Mouse (Mus musculus) CH12.LX (cell line): Measurements from ENCODE around the gene Ggcx. TPM values are rescaled to one million over a fixed set of nuclear protein-coding genes. Genes with fewer than 3 reads are reported as not detected.

ENCODE experiments used
- DNase-seq: peaks from one replicate; pipeline ENCODE4 v3.0.0-alpha.2; 2013; ENCODE audit errors: extremely low read depth
- H3K27ac ChIP-seq: 2 replicates; pipeline ENCODE4 v1.5.1; 2012; ENCODE audit warnings: low read depth, mild to moderate bottlenecking, control low read depth, moderate library complexity; ENCODE audit not compliant: insufficient read depth
- H3K27me3 ChIP-seq: replicated peaks from 2 replicates; pipeline ENCODE3; 2012; ENCODE audit warnings: inconsistent platforms
- H3K36me3 ChIP-seq, 2 experiments: replicated peaks in 1 of 2; 2 replicates each; pipeline versions ENCODE3 to v1.6.1; 2012; ENCODE audit warnings: inconsistent platforms in 1 of 2, low read length in 1 of 2, mild to moderate bottlenecking in 1 of 2, mixed read lengths in 1 of 2, moderate library complexity in 1 of 2; ENCODE audit not compliant: control insufficient read depth in 1 of 2, insufficient read depth in 1 of 2
- H3K4me1 ChIP-seq, 2 experiments: 2 replicates each; pipeline ENCODE4 v1.6.1; 2012; ENCODE audit warnings: inconsistent platforms in 1 of 2, moderate library complexity in 1 of 2; ENCODE audit not compliant: insufficient read depth in 2 of 2, control insufficient read depth in 1 of 2
- H3K4me2 ChIP-seq: 2 replicates; pipeline ENCODE4 v1.6.1; 2012; ENCODE audit warnings: low read depth, mild to moderate bottlenecking, control low read depth; ENCODE audit not compliant: poor library complexity, insufficient read depth, severe bottlenecking
- H3K4me3 ChIP-seq, 3 experiments: fragments of 150-350 bp in 1 of 3; sonication (generic) in 1 of 3; replicated peaks in 1 of 3; 2 replicates each; pipeline versions ENCODE3 to v1.5.1; 2011 to 2012; ENCODE audit warnings: low read depth in 2 of 3, low read length in 2 of 3, mild to moderate bottlenecking in 2 of 3, moderate library complexity in 2 of 3, control low read depth in 1 of 3, improper control_type of control experiment in 1 of 3, inconsistent platforms in 1 of 3, mixed read lengths in 1 of 3; ENCODE audit not compliant: poor library complexity in 1 of 3
- H3K79me2 ChIP-seq: replicated peaks from 2 replicates; pipeline ENCODE4 v1.6.1; 2012; ENCODE audit warnings: mild to moderate bottlenecking, moderate library complexity; ENCODE audit not compliant: control insufficient read depth, poor library complexity, insufficient read depth, severe bottlenecking; ENCODE audit errors: extremely low read depth
- H3K9ac ChIP-seq: 2 replicates; pipeline ENCODE4 v1.6.1; 2012; ENCODE audit warnings: low read depth, mild to moderate bottlenecking, control low read depth, moderate library complexity; ENCODE audit not compliant: insufficient read depth
- H3K9me3 ChIP-seq: replicated peaks from 2 replicates; pipeline ENCODE3; 2012; ENCODE audit warnings: low read length, inconsistent platforms, mixed read lengths
- CHD1 ChIP-seq: IDR thresholded peaks from 2 replicates; pipeline ENCODE4 v1.6.1; 2012; ENCODE audit warnings: low read depth, low read length, improper control_type of control experiment, inconsistent platforms
- CHD2 ChIP-seq: IDR thresholded peaks from 2 replicates; pipeline ENCODE4 v1.6.1; 2011; ENCODE audit warnings: low read length, improper control_type of control experiment
- ELF1 ChIP-seq: IDR thresholded peaks from 2 replicates; pipeline ENCODE4 v1.6.1; 2014; ENCODE audit warnings: low read depth, mild to moderate bottlenecking, inconsistent platforms, low read length, improper control_type of control experiment
- HCFC1 ChIP-seq: IDR thresholded peaks from 2 replicates; pipeline ENCODE4 v1.6.1; 2012; ENCODE audit warnings: low read depth, mild to moderate bottlenecking, inconsistent platforms, low read length, improper control_type of control experiment
- IRF4 ChIP-seq: IDR thresholded peaks from 2 replicates; pipeline ENCODE4 v1.6.1; 2014; ENCODE audit warnings: low read depth, mild to moderate bottlenecking, inconsistent platforms, low read length, improper control_type of control experiment
- JUN ChIP-seq: IDR thresholded peaks from 2 replicates; pipeline ENCODE4 v1.6.1; 2011; ENCODE audit warnings: low read depth, mild to moderate bottlenecking, low read length, improper control_type of control experiment, moderate library complexity; ENCODE audit not compliant: insufficient read depth
- JUND ChIP-seq: conservative IDR thresholded peaks from 2 replicates; pipeline ENCODE4 v1.6.1; 2011; ENCODE audit warnings: low read depth, low read length, improper control_type of control experiment
- KAT2A ChIP-seq: IDR thresholded peaks from 2 replicates; pipeline ENCODE4 v1.6.1; 2012; ENCODE audit warnings: low read length, improper control_type of control experiment, inconsistent platforms; ENCODE audit not compliant: insufficient replicate concordance
- MAFK ChIP-seq: IDR thresholded peaks from 2 replicates; pipeline ENCODE4 v1.6.1; 2011; ENCODE audit warnings: low read length, improper control_type of control experiment; ENCODE audit not compliant: insufficient replicate concordance
- MAX ChIP-seq: IDR thresholded peaks from 2 replicates; pipeline ENCODE4 v1.6.1; 2011; ENCODE audit warnings: low read length, improper control_type of control experiment
- MAZ ChIP-seq: IDR thresholded peaks from 2 replicates; pipeline ENCODE4 v1.6.1; 2012; ENCODE audit warnings: low read depth, mild to moderate bottlenecking, inconsistent platforms, low read length, improper control_type of control experiment, moderate library complexity
- MXI1 ChIP-seq: IDR thresholded peaks from 2 replicates; pipeline ENCODE4 v1.6.1; 2011; ENCODE audit warnings: mild to moderate bottlenecking, low read depth, low read length, improper control_type of control experiment
- NELFE ChIP-seq: IDR thresholded peaks from 2 replicates; pipeline ENCODE4 v1.6.1; 2011; ENCODE audit warnings: low read depth, low read length, improper control_type of control experiment
- NRF1 ChIP-seq: IDR thresholded peaks from 2 replicates; pipeline ENCODE4 v1.6.1; 2014; ENCODE audit warnings: low read depth, mild to moderate bottlenecking, inconsistent platforms, low read length, improper control_type of control experiment, moderate library complexity
- PAX5 ChIP-seq: IDR thresholded peaks from 2 replicates; pipeline ENCODE4 v1.6.1; 2012; ENCODE audit warnings: low read length, inconsistent platforms, mixed read lengths
- SIN3A ChIP-seq: IDR thresholded peaks from 2 replicates; pipeline ENCODE4 v1.6.1; 2012; ENCODE audit warnings: low read length, improper control_type of control experiment, inconsistent platforms
- SMC3 ChIP-seq: IDR thresholded peaks from 2 replicates; pipeline ENCODE4 v1.6.1; 2011; ENCODE audit warnings: low read depth, low read length, improper control_type of control experiment
- TBP ChIP-seq: conservative IDR thresholded peaks from 2 replicates; pipeline ENCODE4 v1.6.1; 2011; ENCODE audit warnings: low read depth, low read length, improper control_type of control experiment
- TCF12 ChIP-seq: IDR thresholded peaks from 2 replicates; pipeline ENCODE4 v1.6.1; 2014; ENCODE audit warnings: low read depth, mild to moderate bottlenecking, inconsistent platforms, low read length, improper control_type of control experiment
- UBTF ChIP-seq: IDR thresholded peaks from 2 replicates; pipeline ENCODE4 v1.6.1; 2012; ENCODE audit warnings: low read depth, mild to moderate bottlenecking, inconsistent platforms, low read length, improper control_type of control experiment, moderate library complexity
- USF2 ChIP-seq: conservative IDR thresholded peaks from 2 replicates; pipeline ENCODE4 v1.6.1; 2011; ENCODE audit warnings: low read depth, low read length, improper control_type of control experiment
- ZMIZ1 ChIP-seq: IDR thresholded peaks from 2 replicates; pipeline ENCODE4 v1.6.1; 2012; ENCODE audit warnings: low read depth, mild to moderate bottlenecking, inconsistent platforms, low read length, improper control_type of control experiment
- dilution Hi-C: fragments of 300-500 bp; cut with MboI; formaldehyde crosslinking; loops from 2 replicates; pipeline ENCODE4 v1.14.3; 2020; ENCODE audit warnings: low sequenced_read_pairs; ENCODE audit not compliant: extremely low pct_unique_long_range_greater_than_20kb, extremely low pct_ligation_motif_present
- in situ Hi-C: fragments of 300-500 bp; cut with MboI; formaldehyde crosslinking; loops from 3 replicates; pipeline ENCODE4 v1.14.3; 2019; ENCODE audit warnings: low sequenced_read_pairs, low pct_ligation_motif_present, low pct_unique_long_range_greater_than_20kb, mixed read lengths
- polyA plus RNA-seq: library from polyadenylated mRNA; unstranded; fragments of >175 nt; gene quantifications from 2 replicates; pipeline ENCODE4 v1.2.1, GENCODE M21; 2012; ENCODE audit warnings: low read depth; ENCODE audit not compliant: insufficient read length
- total RNA-seq, 2 experiments: library from RNA; depleted of rRNA; stranded (reverse); fragments of 300-350 nt in 1 of 2; fragments of >200 nt in 1 of 2; gene quantifications; 2 replicates each; pipeline ENCODE4 v1.2.3; 2012 to 2014

Ggcx gene
- total and polyA plus RNA-seq, 3 experiments, result 5.2 to 7.8 (median 6.7) TPM

DNA sequence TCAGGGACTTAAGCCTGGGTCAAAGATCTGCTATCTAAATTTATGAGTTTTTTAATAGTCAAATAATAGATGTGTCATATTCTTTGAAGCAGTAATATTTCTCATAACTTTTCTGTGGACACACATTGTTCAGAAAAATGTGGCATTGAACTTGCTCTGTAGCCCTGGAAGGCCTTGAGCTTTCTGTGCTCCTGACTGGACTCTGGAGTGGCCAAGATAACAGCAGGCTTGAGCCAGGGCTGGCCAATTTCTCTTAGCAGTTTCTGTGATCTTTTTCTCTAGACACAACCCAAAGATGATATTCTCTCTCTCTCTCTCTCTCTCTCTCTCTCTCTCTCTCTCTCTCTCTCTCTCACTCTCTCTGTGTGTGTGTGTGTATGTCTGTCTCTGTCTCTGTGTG, 30.9 kb downstream of the Ggcx start:
- H3K4me3 ChIP-seq, result no peak overlapping the region
- H3K27ac ChIP-seq, result no peak overlapping the region
- H3K4me1 ChIP-seq, result peaks cover 3 to 16% of the 10 kb centered on the region in 2 experiments
- H3K9ac ChIP-seq, result no peak overlapping the region
- dilution Hi-C loops (no loop called here), in situ Hi-C loops (no loop called here)
- no peak for TF ChIP-seq ELF1
- TF ChIP-seq USF2, result no peak
- TF ChIP-seq SMC3, result no peak
- TF ChIP-seq JUN, result no peak
- TF ChIP-seq MAFK, result no peak
- no peak for TF ChIP-seq IRF4
- no peak for TF ChIP-seq MAX
- TF ChIP-seq MAZ, result no peak
- TF ChIP-seq CHD1, result no peak
- no peak for TF ChIP-seq JUND
- TF ChIP-seq NRF1, result no peak
- no peak for TF ChIP-seq MXI1
- TF ChIP-seq PAX5, result no peak
- TF ChIP-seq ZMIZ1, result no peak
- no peak for TF ChIP-seq NELFE
- no peak for TF ChIP-seq TBP
- no peak for TF ChIP-seq HCFC1
- TF ChIP-seq CHD2, result no peak
- no peak for TF ChIP-seq UBTF
- no peaks in the 10 kb centered on the region for H3K36me3 ChIP-seq
- no peak overlapping the region for H3K4me2 ChIP-seq
- DNase-seq, result no peak
- H3K79me2 ChIP-seq, result no peaks in the 10 kb centered on the region
- peaks cover 2% of the 10 kb centered on the region for H3K9me3 ChIP-seq
- H3K27me3 ChIP-seq, result peaks cover 4% of the 10 kb centered on the region

DNA sequence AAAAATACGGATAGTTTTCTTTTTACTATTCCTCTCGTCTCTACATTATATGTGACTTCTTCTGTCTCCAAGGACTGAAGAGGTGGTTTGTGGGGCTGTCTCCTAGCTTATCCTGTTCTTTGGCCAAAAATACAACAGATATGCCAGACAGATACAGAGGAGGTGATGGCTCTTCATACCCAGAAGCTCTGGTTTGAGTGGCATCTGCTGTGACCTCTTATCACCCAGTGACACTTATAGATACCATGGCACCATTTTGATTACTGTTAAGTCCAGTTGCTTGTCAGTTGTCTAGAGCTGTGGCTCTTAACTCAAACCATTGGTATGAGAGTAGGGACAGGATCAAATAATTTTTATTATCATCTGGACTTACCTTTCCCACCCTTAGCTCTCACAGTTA, 33.4 kb downstream of the Ggcx start:
- H3K79me2 ChIP-seq, result no peaks in the 10 kb centered on the region
- H3K4me1 ChIP-seq, result peaks cover 0 to 4% of the 10 kb centered on the region in 2 experiments; a peak in 1 of 4 replicates
- dilution Hi-C loops, result no loop called here
- H3K9me3 ChIP-seq, result peaks cover 2% of the 10 kb centered on the region
- peaks cover 4% of the 10 kb centered on the region for H3K27me3 ChIP-seq
- H3K4me3 ChIP-seq, result no peak overlapping the region
- no peak overlapping the region for H3K9ac ChIP-seq
- no peaks in the 10 kb centered on the region for H3K36me3 ChIP-seq
- in situ Hi-C loops, result no loop called here
- no peak overlapping the region for H3K27ac ChIP-seq
- no peak overlapping the region for H3K4me2 ChIP-seq
- DNase-seq, result no peak
- TF ChIP-seq CHD1 (no peak), MAZ (no peak), IRF4 (no peak), PAX5 (no peak), TCF12 (no peak), SIN3A (no peak), KAT2A (no peak), UBTF (no peak), JUND (no peak), CHD2 (no peak)
